ENCODE assay signal across 16 mouse cellular contexts in the genomic region with DNA sequence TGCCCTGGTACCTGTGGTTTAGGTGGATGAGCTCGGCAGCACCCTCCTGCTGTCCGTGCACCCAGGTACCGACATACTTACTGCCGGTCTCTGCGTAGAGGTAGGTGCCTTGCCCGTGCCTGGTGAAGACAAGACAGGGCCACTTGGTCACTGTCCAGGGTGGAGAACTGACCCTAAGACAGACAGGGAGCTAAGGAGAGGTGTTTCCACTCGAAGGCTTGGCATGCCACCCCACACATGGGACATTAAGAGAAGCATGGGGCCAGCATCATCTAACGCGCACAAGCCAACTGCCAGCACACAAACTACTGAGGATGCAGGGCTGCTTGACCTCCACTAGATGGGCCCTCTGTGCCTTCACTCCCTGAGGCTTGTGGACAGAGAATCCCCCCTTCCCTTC. TPM values are rescaled to one million over a fixed set of nuclear protein-coding genes. Genes with fewer than 3 reads are reported as not detected.
"Had no signal": no experiment of that assay in that cellular context is flagged by ENCODE, and none has a peak within 500 bp of the region (broad histone marks: within the 10 kb centered on the region; RNA-seq: fewer than 3 reads in every experiment).

No protein-coding gene starts in this region.

- ATAC-seq: midbrain, embryonic 13.5 days; midbrain, embryonic 16.5 days had no signal

- H3K9me3 ChIP-seq: limb, embryonic 10.5 days; limb, embryonic 13.5 days; liver, embryonic 13.5 days; midbrain, embryonic 10.5 days; midbrain, embryonic 13.5 days had no signal

- DNase-seq: layer of hippocampus, adult 9-11 months; liver; liver, embryonic 13.5 days; lung, embryonic 14.5 days; lung, postnatal 10 days; lung, postnatal 36 days had no signal

- H3K4me2 ChIP-seq: limb, embryonic 13.5 days; liver, embryonic 13.5 days; lung, embryonic 14.5 days; midbrain, embryonic 13.5 days had no signal

- H3K4me3 ChIP-seq: layer of hippocampus, adult 2 months; limb, embryonic 10.5 days; limb, embryonic 13.5 days; liver, embryonic 13.5 days; megakaryocyte, embryonic 14.5 days; midbrain, embryonic 10.5 days; midbrain, embryonic 13.5 days had no signal

- H3K27me3 ChIP-seq: limb, embryonic 13.5 days; liver, embryonic 13.5 days; midbrain, embryonic 13.5 days had no signal

- H3K36me3 ChIP-seq: limb, embryonic 10.5 days; limb, embryonic 13.5 days; liver, embryonic 13.5 days; midbrain, embryonic 10.5 days; midbrain, embryonic 13.5 days had no signal

- H3K27ac ChIP-seq: kidney, postnatal 0 days; layer of hippocampus, adult 2 months; limb, embryonic 10.5 days; limb, embryonic 13.5 days; liver, embryonic 13.5 days; midbrain, embryonic 10.5 days; midbrain, embryonic 13.5 days had no signal

- H3K9ac ChIP-seq: limb, embryonic 13.5 days; liver, embryonic 13.5 days; lung, embryonic 14.5 days; midbrain, embryonic 13.5 days had no signal

RNA-seq across cellular contexts. Expression of gene Ubash3a, which starts 58.2 kb away (rescaled TPM):
- total RNA-seq: left cerebral cortex, adult 18-20 months; left cerebral cortex, postnatal 25 days had no signal
- polyA plus RNA-seq: midbrain, embryonic 16.5 days had no signal
